Comparison of ENCODE assay signal across 13 mouse cellular contexts in the genomic region with DNA sequence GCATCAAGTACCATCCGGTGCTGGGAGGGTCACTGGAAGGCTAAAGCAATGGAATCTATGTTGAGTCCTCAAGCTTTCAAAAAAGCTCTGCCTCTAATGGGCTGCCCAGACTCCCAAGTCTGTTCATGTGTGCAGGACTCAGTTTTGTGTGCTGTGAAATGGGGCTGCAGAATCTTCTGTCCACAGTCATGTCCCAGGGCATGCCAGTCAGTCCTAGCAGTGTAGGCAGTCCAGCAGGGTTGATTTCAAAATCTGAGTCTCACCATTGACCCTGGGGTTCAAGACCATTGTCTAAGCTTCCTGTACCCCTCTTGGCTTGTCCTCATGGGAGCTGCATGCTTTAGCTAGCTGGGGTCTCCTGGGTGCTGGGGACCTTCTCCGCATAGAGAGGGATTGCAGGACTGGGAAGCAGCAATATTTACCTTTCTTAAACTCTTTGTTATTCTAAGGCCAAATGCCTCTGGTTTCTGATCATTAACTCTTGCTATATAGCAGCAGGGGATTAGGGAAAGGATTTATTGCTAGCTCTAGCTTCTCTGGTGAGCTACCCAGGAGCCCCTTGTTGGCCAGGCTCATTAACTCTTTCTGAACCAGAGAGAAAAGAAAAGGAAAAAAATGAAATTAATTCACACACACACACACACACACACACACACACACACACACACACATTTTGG. TPM values are rescaled to one million over a fixed set of nuclear protein-coding genes. Genes with fewer than 3 reads are reported as not detected.
A peak's percentile ranks its signal among the peaks of the same experiment; 100 is the strongest.
DNase-seq lines count a peak whose midpoint lies in the region; ATAC-seq and TF ChIP-seq lines count a peak whose summit lies in the region.
"Had no signal": no experiment of that assay in that cellular context is flagged by ENCODE, and none has a peak within 500 bp of the region (broad histone marks: within the 10 kb centered on the region; RNA-seq: fewer than 3 reads in every experiment).

No protein-coding gene starts in this region.

- no peaks in the 10 kb centered on the region for H3K36me3 ChIP-seq in intestine, embryonic 14.5 days (ENCODE audit: control insufficient read depth, insufficient read depth, low read length)
- no peaks in the 10 kb centered on the region for H3K36me3 ChIP-seq in intestine, postnatal 0 days (ENCODE audit: control insufficient read depth, insufficient read depth)
- no peaks in the 10 kb centered on the region for H3K36me3 ChIP-seq in midbrain, embryonic 14.5 days (ENCODE audit: control insufficient read depth, insufficient read depth, low read length)
- H3K36me3 ChIP-seq in midbrain, embryonic 11.5 days (ENCODE audit: control insufficient read depth, insufficient read depth, low read length), result no peaks in the 10 kb centered on the region
- no peaks in the 10 kb centered on the region for H3K36me3 ChIP-seq in limb, embryonic 12.5 days
- no peaks in the 10 kb centered on the region for H3K36me3 ChIP-seq in stomach, postnatal 0 days (ENCODE audit: control insufficient read depth, insufficient read depth, low read length)
- H3K36me3 ChIP-seq: liver, embryonic 12.5 days had no signal

- no peak for TF ChIP-seq CTCF in intestine, postnatal 0 days (IDR thresholded peaks at IDR 0.05; ENCODE audit: low read depth)
- TF ChIP-seq CTCF in stomach, postnatal 0 days (IDR thresholded peaks at IDR 0.05; ENCODE audit: low read depth), result no peak

- no peaks in the 10 kb centered on the region for H3K9me3 ChIP-seq in intestine, embryonic 14.5 days (ENCODE audit: control insufficient read depth, low read length)
- H3K9me3 ChIP-seq in intestine, postnatal 0 days (ENCODE audit: control insufficient read depth), result no peaks in the 10 kb centered on the region
- no peaks in the 10 kb centered on the region for H3K9me3 ChIP-seq in midbrain, embryonic 14.5 days (ENCODE audit: control insufficient read depth, low read length)
- no peaks in the 10 kb centered on the region for H3K9me3 ChIP-seq in midbrain, embryonic 11.5 days (ENCODE audit: control insufficient read depth, low read length)
- no peaks in the 10 kb centered on the region for H3K9me3 ChIP-seq in limb, embryonic 12.5 days
- H3K9me3 ChIP-seq in stomach, postnatal 0 days (ENCODE audit: control insufficient read depth, low read length), result no peaks in the 10 kb centered on the region
- H3K9me3 ChIP-seq: liver, embryonic 12.5 days had no signal

- no peak for TF ChIP-seq EP300 in stomach, postnatal 0 days (optimal IDR thresholded peaks at IDR 0.05)

- H3K4me1 ChIP-seq in intestine, embryonic 14.5 days (replicated peaks; ENCODE audit: control insufficient read depth, insufficient read depth, low read length), result peaks cover 60% of the 10 kb centered on the region
- H3K4me1 ChIP-seq in intestine, postnatal 0 days (replicated peaks; ENCODE audit: control insufficient read depth, insufficient read depth, low read length), result no peaks in the 10 kb centered on the region
- peaks cover 8% of the 10 kb centered on the region for H3K4me1 ChIP-seq in midbrain, embryonic 14.5 days (ENCODE audit: control insufficient read depth, insufficient read depth, low read length)
- no peaks in the 10 kb centered on the region for H3K4me1 ChIP-seq in midbrain, embryonic 11.5 days (ENCODE audit: control insufficient read depth, insufficient read depth, low read length)
- H3K4me1 ChIP-seq in limb, embryonic 12.5 days (replicated peaks), result peaks cover 73% of the 10 kb centered on the region
- H3K4me1 ChIP-seq in stomach, postnatal 0 days (replicated peaks; ENCODE audit: control insufficient read depth, insufficient read depth), result no peaks in the 10 kb centered on the region
- H3K4me1 ChIP-seq: liver, embryonic 12.5 days had no signal

- 12% methylated on average over 2 of the region's 2 CpGs for WGBS in intestine, embryonic 14.5 days
- 19% methylated on average over 2 of the region's 2 CpGs for WGBS in intestine, postnatal 0 days
- WGBS in midbrain, embryonic 14.5 days, result 60% methylated on average over 2 of the region's 2 CpGs
- 52% methylated on average over 2 of the region's 2 CpGs for WGBS in midbrain, embryonic 11.5 days
- WGBS in limb, embryonic 12.5 days, result 40% methylated on average over 2 of the region's 2 CpGs
- 25% methylated on average over 2 of the region's 2 CpGs for WGBS in stomach, postnatal 0 days

- H3K4me2 ChIP-seq in intestine, embryonic 14.5 days (ENCODE audit: low read length), result peak overlapping the region; percentile 39
- no peak overlapping the region for H3K4me2 ChIP-seq in intestine, postnatal 0 days (replicated peaks; ENCODE audit: low read depth)
- no peak overlapping the region for H3K4me2 ChIP-seq in midbrain, embryonic 14.5 days (ENCODE audit: low read length)
- H3K4me2 ChIP-seq in midbrain, embryonic 11.5 days, result no peak overlapping the region
- no peak overlapping the region for H3K4me2 ChIP-seq in limb, embryonic 12.5 days
- no peak overlapping the region for H3K4me2 ChIP-seq in stomach, postnatal 0 days (replicated peaks; ENCODE audit: low read depth)
- H3K4me2 ChIP-seq: liver, embryonic 12.5 days had no signal

- 0 out of 2 replicates have a peak, but pooled peaks have one; percentile 0 for ATAC-seq in intestine, embryonic 14.5 days (replicated peaks; ENCODE audit: low FRiP score, low TSS enrichment, low read depth)
- no peak for ATAC-seq in intestine, postnatal 0 days
- no peak for ATAC-seq in midbrain, embryonic 14.5 days (ENCODE audit: low FRiP score, low TSS enrichment)
- no peak for ATAC-seq in midbrain, embryonic 11.5 days (ENCODE audit: low FRiP score)
- ATAC-seq in limb, embryonic 12.5 days (ENCODE audit: insufficient number of reproducible peaks, insufficient read depth, low FRiP score, low TSS enrichment, low read depth), result no peak
- ATAC-seq in stomach, postnatal 0 days (ENCODE audit: low FRiP score, low TSS enrichment), result no peak
- ATAC-seq: forebrain, postnatal 0 days; liver, embryonic 12.5 days had no signal

- DNase-seq in intestine, embryonic 14.5 days (ENCODE audit: low spot score), result peak; percentile 80
- no peak for DNase-seq in midbrain, embryonic 14.5 days
- no peak for DNase-seq in midbrain, embryonic 11.5 days (ENCODE audit: low spot score, missing footprints)
- DNase-seq in stomach, postnatal 0 days (ENCODE audit: low spot score), result no peak
- no peak for DNase-seq in ovary, postnatal 14 days (ENCODE audit: low spot score)
- DNase-seq in thymus, postnatal 36 days, result no peak
- DNase-seq: forebrain, postnatal 0 days; right cerebral cortex, postnatal 25 days; thymus, postnatal 25 days had no signal

- H3K4me3 ChIP-seq in intestine, embryonic 14.5 days (ENCODE audit: low read depth, low read length), result no peak overlapping the region
- no peak overlapping the region for H3K4me3 ChIP-seq in intestine, postnatal 0 days (ENCODE audit: low read depth, low read length)
- no peak overlapping the region for H3K4me3 ChIP-seq in midbrain, embryonic 14.5 days (replicated peaks; ENCODE audit: low read depth, low read length)
- H3K4me3 ChIP-seq in midbrain, embryonic 11.5 days (ENCODE audit: low read depth, low read length), result no peak overlapping the region
- no peak overlapping the region for H3K4me3 ChIP-seq in limb, embryonic 12.5 days (replicated peaks)
- H3K4me3 ChIP-seq in stomach, postnatal 0 days (ENCODE audit: low read depth, low read length), result no peak overlapping the region
- H3K4me3 ChIP-seq: liver, embryonic 12.5 days had no signal

- no peak overlapping the region for H3K9ac ChIP-seq in intestine, embryonic 14.5 days (ENCODE audit: low read length)
- H3K9ac ChIP-seq in intestine, postnatal 0 days (ENCODE audit: low read depth, low read length), result no peak overlapping the region
- no peak overlapping the region for H3K9ac ChIP-seq in midbrain, embryonic 14.5 days (replicated peaks; ENCODE audit: low read length)
- no peak overlapping the region for H3K9ac ChIP-seq in midbrain, embryonic 11.5 days (ENCODE audit: low read length)
- H3K9ac ChIP-seq in limb, embryonic 12.5 days (replicated peaks), result no peak overlapping the region
- no peak overlapping the region for H3K9ac ChIP-seq in stomach, postnatal 0 days (ENCODE audit: low read length)
- H3K9ac ChIP-seq: forebrain, postnatal 0 days; liver, embryonic 12.5 days had no signal

- H3K27me3 ChIP-seq in intestine, embryonic 14.5 days (replicated peaks; ENCODE audit: control insufficient read depth, insufficient read depth, low read length), result no peaks in the 10 kb centered on the region
- no peaks in the 10 kb centered on the region for H3K27me3 ChIP-seq in intestine, postnatal 0 days (replicated peaks; ENCODE audit: control insufficient read depth, insufficient read depth, low read length)
- no peaks in the 10 kb centered on the region for H3K27me3 ChIP-seq in midbrain, embryonic 14.5 days (ENCODE audit: control insufficient read depth, insufficient read depth, low read length)
- H3K27me3 ChIP-seq in midbrain, embryonic 11.5 days (ENCODE audit: control insufficient read depth, insufficient read depth, low read length), result no peaks in the 10 kb centered on the region
- H3K27me3 ChIP-seq in limb, embryonic 12.5 days, result no peaks in the 10 kb centered on the region
- H3K27me3 ChIP-seq in stomach, postnatal 0 days (ENCODE audit: control insufficient read depth, insufficient read depth, low read length), result no peaks in the 10 kb centered on the region

- peak overlapping the region; percentile 83 for H3K27ac ChIP-seq in intestine, embryonic 14.5 days (ENCODE audit: low read depth)
- H3K27ac ChIP-seq in intestine, postnatal 0 days (ENCODE audit: low read depth, low read length), result no peak overlapping the region
- H3K27ac ChIP-seq in midbrain, embryonic 14.5 days (replicated peaks; ENCODE audit: low read depth, low read length), result 0 out of 2 replicates have a peak overlapping the region, but pooled peaks have one; percentile 0
- no peak overlapping the region for H3K27ac ChIP-seq in midbrain, embryonic 11.5 days (ENCODE audit: low read depth, low read length)
- H3K27ac ChIP-seq in limb, embryonic 12.5 days, result peak overlapping the region; percentile 66; the same call in 1 of the 2 replicates
- peak overlapping the region; percentile 75 for H3K27ac ChIP-seq in stomach, postnatal 0 days (replicated peaks)
- H3K27ac ChIP-seq: liver, embryonic 12.5 days; macrophage had no signal

RNA-seq across cellular contexts. Expression of a gene that starts 12.6 kb away (rescaled TPM):
- polyA plus RNA-seq in intestine, embryonic 14.5 days (2014; fragmentation: Nextera tagmentation; extraction: Ambion mirVana), result 18.0 and 22.0 TPM in 2 replicates
- polyA plus RNA-seq in intestine, postnatal 0 days (2015; fragmentation: Nextera tagmentation; extraction: Ambion mirVana), result 9.1 and 9.2 TPM in 2 replicates
- polyA plus RNA-seq in midbrain, embryonic 14.5 days (2014; fragmentation: Nextera tagmentation; extraction: Ambion mirVana), result 0.66 and 1.1 TPM in 2 replicates
- 2.3 and 2.9 TPM in 2 replicates for polyA plus RNA-seq in midbrain, embryonic 11.5 days (2014; fragmentation: Nextera tagmentation; extraction: Ambion mirVana)
- 7.4 and 8.5 TPM in 2 replicates for polyA plus RNA-seq in limb, embryonic 12.5 days (2016; fragmentation: Nextera tagmentation; extraction: Ambion mirVana)
- 29.2 and 29.6 TPM in 2 replicates for polyA plus RNA-seq in stomach, postnatal 0 days (2015; fragmentation: Nextera tagmentation; extraction: Ambion mirVana)

Comparison
In these comparisons a context has a peak if more than half of its experiments do, and no peak if none do; other contexts are left out.
1. H3K27ac ChIP-seq: peak in intestine, embryonic 14.5 days (single experiment), midbrain, embryonic 14.5 days (single experiment), limb, embryonic 12.5 days (single experiment) and stomach, postnatal 0 days (single experiment); none in intestine, postnatal 0 days (single experiment) and midbrain, embryonic 11.5 days (single experiment).